Mouse (Mus musculus) hindbrain, postnatal 0 days (tissue): ENCODE measurements around the gene Zfp280b. TPM values are rescaled to one million over a fixed set of nuclear protein-coding genes. Genes with fewer than 3 reads are reported as not detected.
A peak's percentile ranks its signal among the peaks of the same experiment; 100 is the strongest.

Experiments
- ATAC-seq: fragments of 200-750 bp; cut with Nextera tagmentation; 2 replicates; pipeline ENCODE4 v1.8.0; 2017; ENCODE audit warnings: mild to moderate bottlenecking, moderate TSS enrichment, moderate library complexity
- DNase-seq: peaks from one replicate; pipeline ENCODE4 v3.0.0-alpha.2; 2015; ENCODE audit warnings: low spot score
- H3K27ac ChIP-seq: fragments of 300-500 bp; sonication (generic); 2 replicates; pipeline ENCODE4 v1.5.1; 2014; ENCODE audit warnings: mild to moderate bottlenecking
- H3K27me3 ChIP-seq: fragments of 300-500 bp; sonication (generic); 2 replicates; pipeline ENCODE4 v1.6.1; 2014; ENCODE audit warnings: low read length, mixed read lengths; ENCODE audit not compliant: insufficient read depth
- H3K36me3 ChIP-seq: fragments of 300-500 bp; sonication (generic); 2 replicates; pipeline ENCODE4 v1.6.1; 2014; ENCODE audit warnings: low read length, mixed read lengths; ENCODE audit not compliant: insufficient read depth
- H3K4me1 ChIP-seq: fragments of 300-500 bp; sonication (generic); 2 replicates; pipeline ENCODE4 v1.6.1; 2014; ENCODE audit warnings: antibody characterized with exemption, low read length, mixed read lengths; ENCODE audit not compliant: insufficient read depth
- H3K4me2 ChIP-seq: fragments of 300-500 bp; sonication (generic); 2 replicates; pipeline ENCODE4 v1.6.1; 2014; ENCODE audit warnings: low read depth, mild to moderate bottlenecking, low read length, moderate library complexity, mixed read lengths
- H3K4me3 ChIP-seq: fragments of 300-500 bp; sonication (generic); 2 replicates; pipeline ENCODE4 v1.5.1; 2014; ENCODE audit warnings: low read length
- H3K9ac ChIP-seq: fragments of 300-500 bp; sonication (generic); replicated peaks from 2 replicates; pipeline ENCODE4 v1.6.1; 2014; ENCODE audit warnings: mild to moderate bottlenecking, low read length, moderate library complexity, mixed read lengths
- H3K9me3 ChIP-seq: fragments of 300-500 bp; sonication (generic); 2 replicates; pipeline ENCODE4 v1.6.1; 2016; ENCODE audit warnings: low read length, mixed read lengths
- CTCF ChIP-seq: IDR thresholded peaks from 2 replicates; pipeline ENCODE4 v1.5.1; 2016; ENCODE audit warnings: antibody characterized with exemption, control low read depth, low read depth
- WGBS: fragments of 180-500 bp; shearing (Covaris S2); extraction: QIAGEN DNeasy Blood & Tissue Kit; methylation state at CpG from one replicate; pipeline ENCODE4 v1.1.7; 2014; 5-methylcytosine and 5-hydroxymethylcytosine counted together
- polyA plus RNA-seq: library from polyadenylated mRNA; unstranded; fragments of >200 nt; fragmentation: Nextera tagmentation; extraction: Ambion mirVana; gene quantifications from 2 replicates; pipeline ENCODE4 v1.2.1, GENCODE M21; 2015
- total RNA-seq: library from RNA; depleted of rRNA; stranded (reverse); fragments of >200 nt; gene quantifications from 2 replicates; pipeline ENCODE4 v1.2.3, GENCODE M21; 2014

The Zfp280b gene
- total and polyA plus RNA-seq, 2 experiments from 2014 or later, result 7.9 to 10.5 TPM

GRCm38 (mm10) chr10:76030496-76030895 lies 2.0 kb upstream of the Zfp280b start:
- no peaks in the 10 kb centered on the region for H3K9me3 ChIP-seq
- H3K4me2 ChIP-seq, result no peak overlapping the region
- TF ChIP-seq CTCF, result no peak
- no peaks in the 10 kb centered on the region for H3K27me3 ChIP-seq
- H3K27ac ChIP-seq, result no peak overlapping the region
- no peak overlapping the region for H3K9ac ChIP-seq
- H3K4me3 ChIP-seq, result no peak overlapping the region
- H3K4me1 ChIP-seq, result no peaks in the 10 kb centered on the region
- no peak for DNase-seq
- ATAC-seq, result no peak
- H3K36me3 ChIP-seq, result no peaks in the 10 kb centered on the region
- WGBS, result 60% methylated on average over 5 of the region's 5 CpGs

- Histone ChIP-seq H3K9ac (peak overlapping the region; percentile 85), H3K36me3 (no peaks in the 10 kb centered on the region), H3K27me3 (no peaks in the 10 kb centered on the region), H3K4me2 (peak overlapping the region; percentile 81), H3K4me3 (peak overlapping the region; percentile 81), H3K27ac (peak overlapping the region; percentile 77), H3K9me3 (no peaks in the 10 kb centered on the region), H3K4me1 (no peaks in the 10 kb centered on the region)
- TF ChIP-seq CTCF, result no peak
- DNase-seq (no peak), ATAC-seq (no peak)
- 49% methylated on average over 14 of the region's 14 CpGs for WGBS
These were observed 694 bp upstream of the Zfp280b start for GRCm38 (mm10) chr10:76031511-76032401.

- 19% methylated on average over 7 of the region's 7 CpGs for WGBS
- ATAC-seq (no peak), DNase-seq (no peak)
- no peaks in the 10 kb centered on the region for H3K27me3 ChIP-seq
- H3K4me1 ChIP-seq, result no peaks in the 10 kb centered on the region
- H3K4me2 ChIP-seq, result peak overlapping the region; percentile 81
- H3K36me3 ChIP-seq, result no peaks in the 10 kb centered on the region; the same call in 1 of the 2 replicates
- peak overlapping the region; percentile 81 for H3K4me3 ChIP-seq
- no peaks in the 10 kb centered on the region for H3K9me3 ChIP-seq
- peak overlapping the region; percentile 85 for H3K9ac ChIP-seq
- H3K27ac ChIP-seq, result peak overlapping the region; percentile 77
- no peak for TF ChIP-seq CTCF
These were observed 637 bp downstream of the Zfp280b start for GRCm38 (mm10) chr10:76033119-76033455.

GRCm38 (mm10) chr10:76034001-76034600 lies 1.7 kb downstream of the Zfp280b start:
- no peak overlapping the region for H3K4me2 ChIP-seq
- WGBS, result 95% methylated on average over 8 of the region's 8 CpGs
- no peak overlapping the region for H3K27ac ChIP-seq
- no peak overlapping the region for H3K4me3 ChIP-seq
- TF ChIP-seq CTCF, result no peak
- no peaks in the 10 kb centered on the region for H3K9me3 ChIP-seq
- H3K27me3 ChIP-seq, result no peaks in the 10 kb centered on the region
- no peak for DNase-seq
- no peak overlapping the region for H3K9ac ChIP-seq
- peaks cover 10% of the 10 kb centered on the region for H3K36me3 ChIP-seq
- no peak for ATAC-seq
- no peaks in the 10 kb centered on the region for H3K4me1 ChIP-seq

GRCm38 (mm10) chr10:76035277-76035676 lies 2.8 kb downstream of the Zfp280b start:
- no peak for DNase-seq
- Histone ChIP-seq H3K4me3 (no peak overlapping the region), H3K27me3 (no peaks in the 10 kb centered on the region), H3K27ac (no peak overlapping the region), H3K9me3 (no peaks in the 10 kb centered on the region), H3K4me1 (no peaks in the 10 kb centered on the region), H3K36me3 (peaks cover 22% of the 10 kb centered on the region), H3K9ac (no peak overlapping the region), H3K4me2 (no peak overlapping the region)
- no peak for ATAC-seq
- no peak for TF ChIP-seq CTCF

- Histone ChIP-seq H3K9me3 (no peaks in the 10 kb centered on the region), H3K4me1 (no peaks in the 10 kb centered on the region), H3K27me3 (no peaks in the 10 kb centered on the region), H3K27ac (no peak overlapping the region), H3K4me3 (no peak overlapping the region), H3K9ac (no peak overlapping the region), H3K36me3 (peaks cover 26% of the 10 kb centered on the region), H3K4me2 (no peak overlapping the region)
- ATAC-seq, result no peak
- no peak for TF ChIP-seq CTCF
- DNase-seq, result no peak
- 98% methylated on average over 5 of the region's 5 CpGs for WGBS
These were observed 4.5 kb downstream of the Zfp280b start for GRCm38 (mm10) chr10:76036962-76037361.

GRCm38 (mm10) chr10:76045343-76045742 lies 12.9 kb downstream of the Zfp280b start:
- Histone ChIP-seq H3K9ac (no peak overlapping the region), H3K27me3 (no peaks in the 10 kb centered on the region), H3K27ac (no peak overlapping the region), H3K4me2 (no peak overlapping the region), H3K4me1 (no peaks in the 10 kb centered on the region), H3K9me3 (no peaks in the 10 kb centered on the region), H3K36me3 (peaks cover 3% of the 10 kb centered on the region), H3K4me3 (no peak overlapping the region)
- TF ChIP-seq CTCF, result no peak
- 54% methylated on average over 5 of the region's 5 CpGs for WGBS
- DNase-seq, result no peak
- no peak for ATAC-seq
